8 mouse cellular contexts compared by ENCODE assay signal in the genomic region with DNA sequence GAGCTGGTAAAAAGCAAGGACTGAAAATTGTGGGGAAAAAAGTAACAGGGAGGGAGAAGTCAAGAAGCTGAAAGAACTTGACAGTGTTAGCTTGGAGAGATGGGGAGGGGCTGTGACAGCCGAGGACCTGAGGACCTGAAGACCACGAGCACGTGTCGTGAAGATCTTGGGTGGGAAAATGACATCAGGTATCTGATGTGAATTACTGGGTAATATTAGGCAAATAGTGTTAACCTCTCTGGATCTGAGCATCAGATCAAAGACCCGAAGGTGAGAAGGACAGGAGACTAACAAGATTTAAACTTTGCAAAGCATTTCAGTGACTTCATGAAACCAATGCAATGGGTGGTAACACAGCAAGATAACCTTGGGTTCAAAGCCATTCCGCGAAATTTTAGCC. TPM values are rescaled to one million over a fixed set of nuclear protein-coding genes. Genes with fewer than 3 reads are reported as not detected.
DNase-seq lines count a peak whose midpoint lies in the region; ATAC-seq and TF ChIP-seq lines count a peak whose summit lies in the region.

No protein-coding gene starts in this region.

- peak overlapping the region; percentile 98 for H3K9ac ChIP-seq in liver, embryonic 14.5 days (replicated peaks)

- TF ChIP-seq EP300 in liver, embryonic 14.5 days (IDR thresholded peaks at IDR 0.05; ENCODE audit: low read depth) = no peak

- DNase-seq in testis, postnatal 14 days (ENCODE audit: low spot score) = no peak
- no peak for DNase-seq in liver, embryonic 14.5 days (ENCODE audit: low read depth in 3 of 3, low spot score in 3 of 3)
- DNase-seq in retina, embryonic 14.5 days (ENCODE audit: low spot score) = no peak
- DNase-seq in layer of hippocampus, adult 9-10 months (ENCODE audit: low spot score) = no peak
- no peak for DNase-seq in thymus, postnatal 25 days

- no peak overlapping the region for H3K27ac ChIP-seq in testis, adult 2 months (ENCODE audit: control insufficient read depth, insufficient read depth, low read depth, low read length)
- H3K27ac ChIP-seq in liver, embryonic 14.5 days = peak overlapping the region; percentile 77

- TF ChIP-seq POLR2A in testis, adult 2 months (IDR thresholded peaks at IDR 0.05; ENCODE audit: control insufficient read depth, low read depth, low read length) = no peak

- no peak for ATAC-seq in erythroblast, adult 5-6 weeks (replicated peaks; ENCODE audit: low FRiP score, poor library complexity, severe bottlenecking)
- no peak for ATAC-seq in liver, embryonic 14.5 days (ENCODE audit: insufficient read depth)

- H3K4me2 ChIP-seq in liver, embryonic 14.5 days (ENCODE audit: low read depth) = peak overlapping the region; percentile 94

- WGBS in liver, embryonic 14.5 days (ENCODE audit: insufficient replicate concordance) = 8% methylated on average over 7 of the region's 7 CpGs

- no peaks in the 10 kb centered on the region for H3K9me3 ChIP-seq in erythroblast, embryonic 14.5 days (ENCODE audit: control insufficient read depth, low read length)
- no peaks in the 10 kb centered on the region for H3K9me3 ChIP-seq in liver, embryonic 14.5 days (ENCODE audit: control insufficient read depth, low read length)

- H3K4me1 ChIP-seq in erythroblast, embryonic 14.5 days (ENCODE audit: control insufficient read depth) = peaks cover 67% of the 10 kb centered on the region
- H3K4me1 ChIP-seq in testis, adult 2 months (ENCODE audit: control insufficient read depth, insufficient read depth, low read length) = peaks cover 2% of the 10 kb centered on the region
- peaks cover 11 to 15% of the 10 kb centered on the region in 2 experiments for H3K4me1 ChIP-seq in liver, embryonic 14.5 days (replicated peaks; ENCODE audit: control insufficient read depth in 2 of 2, insufficient read depth in 2 of 2, low read length in 1 of 2)

- no peak for TF ChIP-seq CTCF in testis, adult 2 months (IDR thresholded peaks at IDR 0.05; ENCODE audit: control insufficient read depth, insufficient read depth, insufficient replicate concordance, low read depth, low read length)
- no peak for TF ChIP-seq CTCF in liver, embryonic 14.5 days (IDR thresholded peaks at IDR 0.05; ENCODE audit: low read depth)

- H3K36me3 ChIP-seq in erythroblast, embryonic 14.5 days (ENCODE audit: control insufficient read depth) = peaks cover 71% of the 10 kb centered on the region
- 0 out of 2 replicates have a peak, but pooled peaks cover 2% of the 10 kb centered on the region for H3K36me3 ChIP-seq in testis, adult 2 months (ENCODE audit: control insufficient read depth, insufficient read depth, low read length)
- peaks cover 44% of the 10 kb centered on the region for H3K36me3 ChIP-seq in liver, embryonic 14.5 days (replicated peaks; ENCODE audit: control insufficient read depth, insufficient read depth, low read depth)

- peak overlapping the region; percentile 83 for H3K4me3 ChIP-seq in erythroblast, embryonic 14.5 days (replicated peaks)
- H3K4me3 ChIP-seq in testis, adult 2 months (ENCODE audit: control insufficient read depth, low read depth, low read length) = peak overlapping the region; percentile 7
- peak overlapping the region; percentile 88 to 98 for H3K4me3 ChIP-seq in liver, embryonic 14.5 days (ENCODE audit: insufficient read depth in 1 of 2, low read depth in 2 of 2, low read length in 2 of 2)

- H3K27me3 ChIP-seq in erythroblast, embryonic 14.5 days (ENCODE audit: control insufficient read depth) = no peaks in the 10 kb centered on the region
- H3K27me3 ChIP-seq in testis, adult 2 months (ENCODE audit: control insufficient read depth, insufficient read depth, low read length) = no peaks in the 10 kb centered on the region
- no peaks in the 10 kb centered on the region for H3K27me3 ChIP-seq in liver, embryonic 14.5 days (ENCODE audit: control insufficient read depth, insufficient read depth, low read length)

RNA-seq across cellular contexts. Expression of a gene that starts 1.0 kb away (rescaled TPM):
- polyA plus RNA-seq in erythroblast, embryonic 14.5 days (2012) = 1.4 and 1.7 TPM in 2 replicates
- total RNA-seq in erythroblast, adult 5-6 weeks (2015; ENCODE audit: low replicate concordance) = 15.0 and 18.4 TPM in 2 replicates
- 1.8 and 4.1 TPM in 2 replicates for total RNA-seq in erythroblast, adult 5-6 weeks (2017; ENCODE audit: low replicate concordance)
- 11.6 and 16.0 TPM in 2 replicates for polyA plus RNA-seq in testis, adult 2 months (2012; rRNA removed)
- 11.6 and 12.5 TPM in 2 replicates for polyA plus RNA-seq in liver, embryonic 14.5 days (2012; rRNA removed)
- 13.6 and 15.4 TPM in 2 replicates for polyA plus RNA-seq in liver, embryonic 14.5 days (2014; fragmentation: Nextera tagmentation; extraction: Ambion mirVana)

RNA-seq across cellular contexts. Expression of a gene that starts 1.0 kb away (rescaled TPM):
- polyA plus RNA-seq in erythroblast, embryonic 14.5 days (2012) = 0.33 and 0.72 TPM in 2 replicates
- total RNA-seq in erythroblast, adult 5-6 weeks (2015; ENCODE audit: low replicate concordance) = 9.6 and 9.8 TPM in 2 replicates
- 2.8 and 7.7 TPM in 2 replicates for total RNA-seq in erythroblast, adult 5-6 weeks (2017; ENCODE audit: low replicate concordance)
- 7.6 and 8.0 TPM in 2 replicates for polyA plus RNA-seq in testis, adult 2 months (2012; rRNA removed)
- polyA plus RNA-seq in liver, embryonic 14.5 days (2012; rRNA removed) = 11.0 and 15.4 TPM in 2 replicates
- 28.9 and 30.8 TPM in 2 replicates for polyA plus RNA-seq in liver, embryonic 14.5 days (2014; fragmentation: Nextera tagmentation; extraction: Ambion mirVana)

RNA-seq across cellular contexts. Expression of a gene that starts 8.8 kb away (rescaled TPM):
- polyA plus RNA-seq in erythroblast, embryonic 14.5 days (2012) = 742 and 772 TPM in 2 replicates
- 164 and 167 TPM in 2 replicates for total RNA-seq in erythroblast, adult 5-6 weeks (2015; ENCODE audit: low replicate concordance)
- 24.7 and 54.8 TPM in 2 replicates for total RNA-seq in erythroblast, adult 5-6 weeks (2017; ENCODE audit: low replicate concordance)
- polyA plus RNA-seq in testis, adult 2 months (2012; rRNA removed) = 619 and 765 TPM in 2 replicates
- 747 and 780 TPM in 2 replicates for polyA plus RNA-seq in liver, embryonic 14.5 days (2012; rRNA removed)
- 731 and 761 TPM in 2 replicates for polyA plus RNA-seq in liver, embryonic 14.5 days (2014; fragmentation: Nextera tagmentation; extraction: Ambion mirVana)

RNA-seq across cellular contexts. Expression of a gene that starts 13.0 kb away (rescaled TPM):
- 5.3 and 5.5 TPM in 2 replicates for polyA plus RNA-seq in erythroblast, embryonic 14.5 days (2012)
- total RNA-seq in erythroblast, adult 5-6 weeks (2015; ENCODE audit: low replicate concordance) = 25.5 and 41.1 TPM in 2 replicates
- 29.1 and 32.1 TPM in 2 replicates for total RNA-seq in erythroblast, adult 5-6 weeks (2017; ENCODE audit: low replicate concordance)
- 43.9 and 45.5 TPM in 2 replicates for polyA plus RNA-seq in testis, adult 2 months (2012; rRNA removed)
- 31.8 and 46.2 TPM in 2 replicates for polyA plus RNA-seq in liver, embryonic 14.5 days (2012; rRNA removed)
- 81.6 and 93.6 TPM in 2 replicates for polyA plus RNA-seq in liver, embryonic 14.5 days (2014; fragmentation: Nextera tagmentation; extraction: Ambion mirVana)

RNA-seq across cellular contexts. Expression of a gene that starts 39.2 kb away (rescaled TPM):
- 85.2 and 91.7 TPM in 2 replicates for polyA plus RNA-seq in erythroblast, embryonic 14.5 days (2012)
- 181 and 187 TPM in 2 replicates for total RNA-seq in erythroblast, adult 5-6 weeks (2015; ENCODE audit: low replicate concordance)
- 61.4 and 103 TPM in 2 replicates for total RNA-seq in erythroblast, adult 5-6 weeks (2017; ENCODE audit: low replicate concordance)
- polyA plus RNA-seq in testis, adult 2 months (2012; rRNA removed) = 559 and 571 TPM in 2 replicates
- 63.0 and 152 TPM in 2 replicates for polyA plus RNA-seq in liver, embryonic 14.5 days (2012; rRNA removed)
- polyA plus RNA-seq in liver, embryonic 14.5 days (2014; fragmentation: Nextera tagmentation; extraction: Ambion mirVana) = 636 and 642 TPM in 2 replicates

Comparison
In these comparisons a context has a peak if more than half of its experiments do, and no peak if none do; other contexts are left out.
1. H3K4me3 ChIP-seq: peak in every context shown above with its lines; median percentile 93 in liver, embryonic 14.5 days; 83 in erythroblast, embryonic 14.5 days; 7 in testis, adult 2 months.